Mouse (Mus musculus) frontal cortex, adult 2 months (tissue): ENCODE data around the gene 1700011L22Rik. TPM values are rescaled to one million over a fixed set of nuclear protein-coding genes. Genes with fewer than 3 reads are reported as not detected.

Source experiments
- DNase-seq, 2 experiments: peaks; one replicate each; pipeline ENCODE4 v3.0.0; 2022; ENCODE audit warnings: low spot score in 1 of 2; ENCODE audit errors: extremely low spot score in 1 of 2
- polyA plus RNA-seq: library from polyadenylated mRNA; depleted of rRNA; stranded (reverse); fragments of >200 nt; gene quantifications from 2 replicates; pipeline ENCODE4 v1.2.3, GENCODE M21; 2012; rRNA removed

The 1700011L22Rik gene
- polyA plus RNA-seq, 1 experiment, result not detected

GRCm38 (mm10) chr8:79179678-79180077, 68.7 kb downstream of the 1700011L22Rik start:
- no peak for DNase-seq

DNA sequence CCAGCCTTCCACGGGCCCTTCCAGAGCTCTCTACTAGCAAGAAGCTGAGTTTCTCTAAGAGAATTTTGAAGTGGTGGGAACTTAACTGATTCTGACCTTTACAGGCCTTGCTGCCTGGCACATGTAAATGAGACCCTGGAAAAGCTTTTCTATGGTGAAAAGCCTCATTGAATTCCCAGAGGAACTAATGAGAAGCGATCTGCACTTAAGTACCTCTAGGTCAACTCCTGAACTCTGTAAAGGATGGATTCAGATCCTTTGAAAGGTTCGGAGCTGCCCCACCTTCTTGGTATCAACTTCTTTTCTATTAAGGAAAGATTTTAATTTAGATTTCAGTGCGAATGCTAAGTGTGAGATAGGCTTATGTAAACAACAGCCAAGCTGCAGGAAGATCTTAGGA, 72.4 kb downstream of the 1700011L22Rik start:
- DNase-seq, result no peak

GRCm38 (mm10) chr8:79173606-79174005, 74.8 kb downstream of the 1700011L22Rik start:
- DNase-seq, result no peak

GRCm38 (mm10) chr8:79165276-79165675, 83.1 kb downstream of the 1700011L22Rik start:
- DNase-seq, result no peak

DNA sequence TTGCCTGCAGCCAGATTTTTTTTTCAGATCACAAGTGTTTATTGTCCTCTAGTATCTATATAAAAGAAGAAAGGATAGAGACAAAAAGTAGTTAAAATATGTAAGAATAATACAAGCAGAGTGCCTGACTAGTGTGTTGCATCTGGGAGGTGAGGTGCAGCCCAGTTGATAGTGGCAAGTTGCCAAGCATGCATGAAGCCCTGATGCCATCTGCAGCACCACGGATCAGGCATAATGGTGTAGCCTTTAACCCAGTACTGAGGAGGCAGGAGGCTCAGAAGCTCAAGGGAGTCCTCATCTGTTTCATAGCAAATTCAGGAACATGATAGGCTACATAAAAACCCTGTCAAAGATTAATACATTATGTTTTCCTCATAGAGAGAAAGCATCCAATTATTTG, 84.0 kb downstream of the 1700011L22Rik start:
- no peak for DNase-seq

GRCm38 (mm10) chr8:79162533-79163308, 85.6 kb downstream of the 1700011L22Rik start:
- DNase-seq, result peak in 1 of 2 experiments; percentile 44

DNA sequence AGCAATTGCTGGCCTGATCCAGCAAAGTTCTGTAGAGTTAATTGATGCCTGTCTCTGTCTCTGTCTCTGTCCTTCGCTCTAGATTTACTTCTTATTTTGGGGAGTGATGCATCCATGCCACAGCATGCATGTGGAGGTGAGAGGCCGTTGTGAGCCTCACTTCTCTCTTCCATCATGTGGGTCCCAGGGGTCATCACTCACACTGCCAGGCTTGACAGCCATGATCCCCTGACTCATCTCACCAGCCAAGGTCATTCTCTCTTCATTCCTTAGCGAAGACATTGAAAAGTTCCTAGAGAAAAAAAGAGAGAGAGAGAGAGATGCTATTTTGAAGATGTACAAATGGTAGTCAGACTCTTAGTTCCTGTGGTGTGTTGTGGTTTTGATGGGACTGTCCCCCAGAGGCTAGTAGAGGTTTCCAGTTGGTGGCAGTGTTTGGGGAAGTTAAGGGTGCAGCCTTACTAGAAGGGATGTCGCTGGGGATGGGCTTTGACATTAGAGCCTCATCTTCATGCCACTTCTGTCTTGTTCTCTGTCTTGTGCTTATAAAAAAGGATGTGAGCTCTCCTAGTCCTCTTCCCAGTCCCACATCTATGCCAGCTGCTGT, 87.1 kb downstream of the 1700011L22Rik start:
- DNase-seq, result no peak

Other genes with a start within 250 kb of the 1700011L22Rik start
- 33.5 and 35.5 TPM in 2 replicates for gene Zfp827, start 220.1 kb downstream of the 1700011L22Rik start, polyA plus RNA-seq
- gene Mmaa, start 46.4 kb upstream of the 1700011L22Rik start, polyA plus RNA-seq, result 30.9 and 33.3 TPM in 2 replicates
- 24.3 and 26.3 TPM in 2 replicates for gene Smad1, start 150.9 kb upstream of the 1700011L22Rik start, polyA plus RNA-seq